Mouse (Mus musculus): ENCODE measurements around the gene Fmnl3. TPM values are rescaled to one million over a fixed set of nuclear protein-coding genes. Genes with fewer than 3 reads are reported as not detected.

Gene Fmnl3
- polyA plus RNA-seq (2015; fragmentation: Nextera tagmentation; extraction: Ambion mirVana) = 9.2 and 11.1 TPM in 2 replicates

GRCm38 (mm10) chr15:99370259-99370691 is at the start of gene Fmnl3:
Fmnl3 (minus strand) TSS chr15:99370482.

DNA sequence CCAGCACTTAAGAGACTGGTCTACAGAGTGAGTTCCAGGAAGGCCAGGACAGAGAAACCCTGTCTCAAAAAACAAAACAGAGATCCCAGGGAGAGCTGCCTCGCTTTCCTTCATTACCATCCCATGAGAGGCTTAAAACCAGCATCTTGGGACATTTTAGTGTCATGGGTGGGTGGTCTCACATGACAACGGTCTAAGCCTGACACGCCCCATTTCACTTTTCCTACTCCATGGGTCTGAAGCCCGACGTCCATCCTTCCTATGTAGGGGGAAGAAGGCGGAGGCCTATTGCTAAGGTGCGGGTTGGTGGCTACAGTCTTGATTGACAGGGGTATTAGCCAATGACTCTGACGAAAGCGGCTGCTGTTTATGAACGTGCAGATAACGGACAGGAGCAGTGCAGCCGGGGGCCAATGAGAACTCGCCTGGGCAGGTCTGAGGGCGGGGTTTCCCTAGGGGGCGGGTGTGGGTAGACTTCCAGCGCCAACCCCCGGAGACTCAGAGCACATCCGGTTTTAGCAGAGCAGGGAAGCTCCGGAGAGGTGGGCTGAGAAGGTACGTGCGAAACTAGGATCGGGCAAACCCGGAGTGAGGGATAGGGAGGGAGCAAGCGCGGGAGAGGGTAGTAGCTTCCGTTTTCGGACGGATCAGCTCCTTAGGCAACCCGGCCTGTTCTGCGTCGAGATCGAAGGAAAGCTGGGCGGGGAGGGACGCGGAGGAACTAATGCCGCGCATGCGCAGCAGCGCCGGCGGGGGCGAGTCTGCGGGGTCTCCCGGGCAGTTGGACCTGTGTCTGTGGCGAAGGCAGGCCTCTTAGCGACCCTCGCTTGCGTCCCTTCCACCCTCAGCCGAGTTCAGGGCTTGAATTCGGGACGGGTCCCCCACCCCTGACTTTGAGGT is 22.5 kb upstream of the Fmnl3 start, which contains the start of gene Tmbim6:
Gene Tmbim6, plus strand, starts transcription at position 397 of the 900 bp plus-strand sequence.

GRCm38 (mm10) chr15:99295484-99295981 is 74.7 kb downstream of the Fmnl3 start, which contains the start of gene Fam186b:
Fam186b (minus strand) TSS chr15:99295888.

GRCm38 (mm10) chr15:99294813-99295374 is 75.4 kb downstream of the Fmnl3 start, which contains the start of gene Prpf40b:
Prpf40b (plus strand) TSS chr15:99295087.

Other genes starting within 250 kb of the Fmnl3 start
- 12.8 and 14.5 TPM in 2 replicates for gene Spats2, start 244.6 kb downstream of the Fmnl3 start, polyA plus RNA-seq (2015; fragmentation: Nextera tagmentation; extraction: Ambion mirVana)
- 0.06 and 0.15 TPM in 2 replicates for gene Kcnh3, start 145.6 kb downstream of the Fmnl3 start, polyA plus RNA-seq (2015; fragmentation: Nextera tagmentation; extraction: Ambion mirVana)
- 100 and 106 TPM in 2 replicates for gene Mcrs1, start 118.5 kb downstream of the Fmnl3 start, polyA plus RNA-seq (2015; fragmentation: Nextera tagmentation; extraction: Ambion mirVana)
- gene Prpf40b, start 75.4 kb downstream of the Fmnl3 start, polyA plus RNA-seq (2015; fragmentation: Nextera tagmentation; extraction: Ambion mirVana) = 19.6 and 23.4 TPM in 2 replicates
- gene Fam186b, start 74.6 kb downstream of the Fmnl3 start, polyA plus RNA-seq (2015; fragmentation: Nextera tagmentation; extraction: Ambion mirVana) = 0.09 and 0.10 TPM in 2 replicates
- 172 and 228 TPM in 2 replicates for gene Tmbim6, start 22.4 kb upstream of the Fmnl3 start, polyA plus RNA-seq (2015; fragmentation: Nextera tagmentation; extraction: Ambion mirVana)
- gene Nckap5l, start 87.3 kb upstream of the Fmnl3 start, polyA plus RNA-seq (2015; fragmentation: Nextera tagmentation; extraction: Ambion mirVana) = 6.8 and 7.2 TPM in 2 replicates
- gene Bcdin3d, start 104.2 kb upstream of the Fmnl3 start, polyA plus RNA-seq (2015; fragmentation: Nextera tagmentation; extraction: Ambion mirVana) = 11.0 and 11.6 TPM in 2 replicates
- not detected in 2 replicates for gene Faim2, start 157.7 kb upstream of the Fmnl3 start, polyA plus RNA-seq (2015; fragmentation: Nextera tagmentation; extraction: Ambion mirVana)
- gene Aqp2, start 208.6 kb upstream of the Fmnl3 start, polyA plus RNA-seq (2015; fragmentation: Nextera tagmentation; extraction: Ambion mirVana) = 0.19 TPM in 1 of 2 replicates, not detected in the other
- gene Aqp5, start 220.3 kb upstream of the Fmnl3 start, polyA plus RNA-seq (2015; fragmentation: Nextera tagmentation; extraction: Ambion mirVana) = 0.22 TPM in 1 of 2 replicates, not detected in the other
- gene Aqp6, start 230.9 kb upstream of the Fmnl3 start, polyA plus RNA-seq (2015; fragmentation: Nextera tagmentation; extraction: Ambion mirVana) = not detected in 2 replicates

All from skeletal muscle tissue, postnatal 0 days (tissue).